Mouse (Mus musculus) heart, embryonic 15.5 days (tissue): ENCODE data around the gene Mttp. TPM values are rescaled to one million over a fixed set of nuclear protein-coding genes. Genes with fewer than 3 reads are reported as not detected.
"Not testable (repeated sequence)": the region's sequence is repeated elsewhere in the genome, so short reads cannot be mapped to it uniquely, and the experiment has no call there.

Experiments
- ATAC-seq: fragments of 200-750 bp; cut with Nextera tagmentation; replicated peaks from 2 replicates; pipeline ENCODE4 v1.8.0; 2017; ENCODE audit warnings: low read depth, moderate TSS enrichment; ENCODE audit not compliant: insufficient number of reproducible peaks, insufficient read depth, low FRiP score
- H3K27ac ChIP-seq: fragments of 300-500 bp; sonication (generic); 2 replicates; pipeline ENCODE4 v1.5.1; 2015; ENCODE audit warnings: mild to moderate bottlenecking, inconsistent platforms
- H3K27me3 ChIP-seq: fragments of 300-500 bp; sonication (generic); 2 replicates; pipeline ENCODE4 v1.6.1; 2015; ENCODE audit warnings: inconsistent platforms
- H3K36me3 ChIP-seq: fragments of 300-500 bp; sonication (generic); 2 replicates; pipeline ENCODE4 v1.6.1; 2015; ENCODE audit warnings: mild to moderate bottlenecking, inconsistent platforms
- H3K4me1 ChIP-seq: fragments of 300-500 bp; sonication (generic); replicated peaks from 2 replicates; pipeline ENCODE4 v1.6.1; 2015; ENCODE audit warnings: inconsistent platforms
- H3K4me2 ChIP-seq: fragments of 300-500 bp; sonication (generic); 2 replicates; pipeline ENCODE4 v1.6.1; 2015; ENCODE audit warnings: inconsistent platforms, mild to moderate bottlenecking, moderate library complexity
- H3K4me3 ChIP-seq: fragments of 300-500 bp; sonication (generic); 2 replicates; pipeline ENCODE4 v1.5.1; 2015; ENCODE audit warnings: mild to moderate bottlenecking, inconsistent platforms
- H3K9ac ChIP-seq: fragments of 300-500 bp; sonication (generic); 2 replicates; pipeline ENCODE4 v1.6.1; 2015; ENCODE audit warnings: mild to moderate bottlenecking, inconsistent platforms
- H3K9me3 ChIP-seq: fragments of 300-500 bp; sonication (generic); replicated peaks from 2 replicates; pipeline ENCODE4 v1.6.1; 2016; ENCODE audit warnings: inconsistent platforms
- WGBS: fragments of 180-500 bp; shearing (Covaris S2); methylation state at CpG from one replicate; pipeline ENCODE4 v1.1.7; 2015; ENCODE audit warnings: mixed read lengths; 5-methylcytosine and 5-hydroxymethylcytosine counted together
- polyA plus RNA-seq: library from polyadenylated mRNA; unstranded; fragments of >200 nt; fragmentation: Nextera tagmentation; extraction: Ambion mirVana; gene quantifications from 2 replicates; pipeline ENCODE4 v1.2.1, GENCODE M21; 2015

Mttp gene
- polyA plus RNA-seq, 1 experiment from 2014 or later = 6.8 TPM

GRCm38 (mm10) chr3:138156651-138157050, 11.9 kb upstream of the Mttp start:
- no peaks in the 10 kb centered on the region for H3K27me3 ChIP-seq
- no peak overlapping the region for H3K9ac ChIP-seq
- no peaks in the 10 kb centered on the region for H3K4me1 ChIP-seq
- H3K4me2 ChIP-seq = no peak overlapping the region
- H3K36me3 ChIP-seq = 0 out of 2 replicates have a peak, but pooled peaks cover 6% of the 10 kb centered on the region
- ATAC-seq = no peak
- H3K9me3 ChIP-seq = no peaks in the 10 kb centered on the region
- WGBS = 72% methylated on average over 10 of the region's 10 CpGs
- H3K27ac ChIP-seq = no peak overlapping the region
- no peak overlapping the region for H3K4me3 ChIP-seq

DNA sequence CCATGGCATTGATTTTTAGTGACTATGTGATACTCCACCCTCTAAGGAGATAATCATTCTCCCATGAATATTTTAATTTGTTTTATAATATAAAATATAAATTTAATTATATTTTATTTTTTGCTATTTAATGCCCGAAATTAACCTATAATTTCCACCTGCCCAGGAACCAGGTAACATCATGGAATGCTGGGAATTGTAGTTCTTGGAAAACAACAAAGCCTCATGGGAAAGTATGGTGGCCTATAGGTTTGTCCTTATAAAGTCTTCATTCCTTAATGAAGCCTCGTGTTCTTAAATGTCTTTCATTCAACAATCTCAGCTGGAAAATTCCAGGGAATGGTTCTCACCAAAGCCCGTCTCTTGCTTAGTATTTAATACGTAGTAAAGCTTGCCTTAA, 10.3 kb upstream of the Mttp start:
- 86% methylated on average over 4 of the region's 4 CpGs for WGBS
- Histone ChIP-seq H3K36me3 (0 out of 2 replicates have a peak, but pooled peaks cover 6% of the 10 kb centered on the region), H3K9ac (no peak overlapping the region), H3K9me3 (no peaks in the 10 kb centered on the region), H3K4me3 (no peak overlapping the region), H3K4me2 (no peak overlapping the region), H3K4me1 (no peaks in the 10 kb centered on the region), H3K27me3 (no peaks in the 10 kb centered on the region), H3K27ac (no peak overlapping the region)
- no peak for ATAC-seq

GRCm38 (mm10) chr3:138148811-138149210, 4.0 kb upstream of the Mttp start:
- H3K4me2 ChIP-seq = no peak overlapping the region
- no peak overlapping the region for H3K9ac ChIP-seq
- H3K27ac ChIP-seq = no peak overlapping the region
- no peak for ATAC-seq
- no peaks in the 10 kb centered on the region for H3K27me3 ChIP-seq
- 94% methylated on average over 2 of the region's 2 CpGs for WGBS
- peaks cover 7% of the 10 kb centered on the region; the same call in 1 of the 2 replicates for H3K36me3 ChIP-seq
- H3K9me3 ChIP-seq = no peaks in the 10 kb centered on the region
- no peak overlapping the region for H3K4me3 ChIP-seq
- no peaks in the 10 kb centered on the region for H3K4me1 ChIP-seq

GRCm38 (mm10) chr3:138144060-138144641, 617 bp downstream of the Mttp start:
- Histone ChIP-seq H3K4me3 (peak overlapping the region; percentile 89), H3K9ac (peak overlapping the region; percentile 70), H3K27ac (peak overlapping the region; percentile 99), H3K4me1 (peaks cover 7% of the 10 kb centered on the region; the same call in 1 of the 2 replicates), H3K9me3 (no peaks in the 10 kb centered on the region), H3K36me3 (no peaks in the 10 kb centered on the region), H3K4me2 (peak overlapping the region; percentile 74), H3K27me3 (no peaks in the 10 kb centered on the region)
- WGBS = under 1% methylated on average over 18 of the region's 18 CpGs
- ATAC-seq = no peak

DNA sequence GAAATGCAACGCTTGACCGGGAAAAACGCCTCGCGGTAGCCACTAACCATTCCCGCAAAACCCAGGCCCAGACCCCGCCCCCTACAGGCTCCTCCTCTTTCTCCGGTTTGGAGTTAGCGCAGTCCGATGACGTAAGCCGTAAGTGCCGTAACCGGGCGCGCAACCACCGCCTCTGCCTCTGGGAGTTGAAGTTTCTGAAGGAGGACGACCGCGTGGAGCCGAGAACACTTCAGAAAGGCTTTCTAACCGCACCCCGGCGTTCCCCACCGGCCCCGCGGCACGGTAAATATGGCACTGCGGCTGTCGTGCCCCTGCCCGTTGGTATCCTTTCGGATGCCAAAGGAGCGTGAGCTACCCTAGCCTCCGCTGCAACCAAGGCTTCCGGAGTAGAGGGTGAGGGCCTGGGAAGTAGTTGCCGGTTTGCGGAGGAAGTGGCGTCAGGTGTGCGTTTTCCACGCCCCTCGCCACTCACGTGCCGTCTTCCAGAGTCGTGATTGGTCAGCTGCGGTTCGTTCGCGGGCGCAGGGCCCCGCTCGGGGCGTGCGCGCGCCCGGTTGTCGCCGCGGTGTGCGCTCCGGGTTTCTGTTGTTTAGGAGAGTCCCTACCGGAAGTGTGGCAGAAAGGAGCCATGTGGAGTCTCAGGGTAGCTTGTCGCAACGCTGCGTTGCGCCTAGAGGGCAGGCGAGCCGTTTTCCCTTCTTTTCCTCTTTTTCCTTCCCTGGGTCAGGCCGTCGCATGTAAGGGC, 1.3 kb downstream of the Mttp start, which contains the start of gene Trmt10a:
Gene Trmt10a, plus strand, starts transcription at position 134 of the 745 bp plus-strand sequence.
- Histone ChIP-seq H3K9ac (peak within 1 kb of the TSS; percentile 83), H3K9me3 (no peaks in the 10 kb centered on the region), H3K27ac (peak within 1 kb of the TSS; percentile 99), H3K4me3 (peak within 1 kb of the TSS; percentile 89), H3K27me3 (no peaks in the 10 kb centered on the region), H3K4me2 (peak within 1 kb of the TSS; percentile 74), H3K36me3 (no peaks in the 10 kb centered on the region), H3K4me1 (peaks cover 7% of the 10 kb centered on the region; the same call in 1 of the 2 replicates)
- peak; percentile 97 for ATAC-seq
- under 1% methylated on average over 70 of the region's 70 CpGs for WGBS

DNA sequence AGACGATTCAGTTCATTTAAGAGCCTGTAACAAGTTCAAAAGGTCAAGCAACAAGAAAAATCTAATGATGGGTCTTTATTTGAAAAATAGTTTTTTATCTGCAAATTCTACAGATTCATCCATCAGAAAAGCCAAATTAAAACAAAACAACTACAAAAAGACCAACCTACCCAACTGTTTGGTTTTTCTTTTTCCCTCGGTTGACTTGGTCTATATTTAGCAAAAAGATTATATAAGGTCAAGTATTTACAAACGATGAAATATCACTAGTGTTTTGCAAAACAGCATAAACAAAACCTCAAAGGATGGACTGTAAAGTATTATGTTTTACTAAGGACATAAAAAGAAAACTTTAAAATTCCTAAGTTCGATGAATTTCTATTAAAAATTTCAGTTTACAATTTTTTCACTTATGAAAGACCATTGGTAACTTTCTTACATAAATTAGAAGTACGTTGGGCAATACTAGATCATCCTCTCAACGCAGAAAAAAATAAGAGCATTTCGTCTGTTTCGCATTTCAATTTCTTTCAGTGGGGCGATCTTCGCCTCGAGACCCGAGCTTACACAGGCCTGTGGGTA, 1.9 kb downstream of the Mttp start:
- Histone ChIP-seq H3K9me3 (no peaks in the 10 kb centered on the region), H3K4me2 (peak overlapping the region; percentile 74), H3K4me1 (peaks cover 7% of the 10 kb centered on the region; the same call in 1 of the 2 replicates), H3K9ac (peak overlapping the region; percentile 83), H3K27ac (peak overlapping the region; percentile 99), H3K27me3 (no peaks in the 10 kb centered on the region), H3K4me3 (peak overlapping the region; percentile 89), H3K36me3 (no peaks in the 10 kb centered on the region)
- WGBS = 3% methylated on average over 12 of the region's 12 CpGs
- no peak for ATAC-seq

GRCm38 (mm10) chr3:138142052-138142732, 2.6 kb downstream of the Mttp start:
- Histone ChIP-seq H3K9me3 (no peaks in the 10 kb centered on the region), H3K4me3 (0 out of 2 replicates have a peak overlapping the region, but pooled peaks have one; percentile 4), H3K27me3 (no peaks in the 10 kb centered on the region), H3K9ac (no peak overlapping the region), H3K4me1 (peaks cover 7% of the 10 kb centered on the region; the same call in 1 of the 2 replicates), H3K36me3 (no peaks in the 10 kb centered on the region), H3K27ac (peak overlapping the region; percentile 55), H3K4me2 (peak overlapping the region; percentile 45)
- WGBS = 40% methylated on average over 4 of the region's 4 CpGs
- ATAC-seq = no peak

- no peak for ATAC-seq
These were observed 5.1 kb downstream of the Mttp start for GRCm38 (mm10) chr3:138139663-138140062.

GRCm38 (mm10) chr3:138138146-138138545, 6.6 kb downstream of the Mttp start:
- H3K9ac ChIP-seq, ATAC-seq, H3K36me3 ChIP-seq, H3K27ac ChIP-seq, H3K4me3 ChIP-seq, H3K27me3 ChIP-seq, H3K4me2 ChIP-seq, H3K9me3 ChIP-seq, H3K4me1 ChIP-seq: not testable (repeated sequence)
- 95% methylated on average over 13 of the region's 13 CpGs for WGBS

More at GRCm38 (mm10) chr3:138139663-138140062, 5.1 kb downstream of the Mttp start:
- H3K4me1 ChIP-seq = peaks cover 7% of the 10 kb centered on the region; the same call in 1 of the 2 replicates
- no peaks in the 10 kb centered on the region for H3K36me3 ChIP-seq
- H3K9ac ChIP-seq = no peak overlapping the region
- peak overlapping the region; percentile 24; the same call in 1 of the 2 replicates for H3K27ac ChIP-seq
- no peak overlapping the region for H3K4me3 ChIP-seq
- no peak overlapping the region for H3K4me2 ChIP-seq
- WGBS = 52% methylated on average over 6 of the region's 6 CpGs
- no peaks in the 10 kb centered on the region for H3K9me3 ChIP-seq
- no peaks in the 10 kb centered on the region for H3K27me3 ChIP-seq

- 82% methylated on average over 1 of the region's 1 CpGs for WGBS
- no peaks in the 10 kb centered on the region for H3K9me3 ChIP-seq
- H3K27ac ChIP-seq = no peak overlapping the region
- H3K4me2 ChIP-seq = no peak overlapping the region
- H3K4me3 ChIP-seq = no peak overlapping the region
- ATAC-seq = no peak
- H3K27me3 ChIP-seq = no peaks in the 10 kb centered on the region
- H3K9ac ChIP-seq = no peak overlapping the region
- peaks cover under 1% of the 10 kb centered on the region; the same call in 1 of the 2 replicates for H3K4me1 ChIP-seq
- H3K36me3 ChIP-seq = no peaks in the 10 kb centered on the region
These were observed 10.2 kb downstream of the Mttp start for GRCm38 (mm10) chr3:138134528-138134927.

- no peak overlapping the region for H3K27ac ChIP-seq
- H3K4me2 ChIP-seq = no peak overlapping the region
- no peak overlapping the region for H3K4me3 ChIP-seq
- no peak for ATAC-seq
- H3K4me1 ChIP-seq = peaks cover 3% of the 10 kb centered on the region; the same call in 1 of the 2 replicates
- H3K36me3 ChIP-seq = no peaks in the 10 kb centered on the region
- H3K9me3 ChIP-seq = no peaks in the 10 kb centered on the region
- 71% methylated on average over 11 of the region's 11 CpGs for WGBS
- H3K9ac ChIP-seq = no peak overlapping the region
- H3K27me3 ChIP-seq = no peaks in the 10 kb centered on the region
These were observed 10.9 kb downstream of the Mttp start for GRCm38 (mm10) chr3:138133916-138134315.
